Mouse (Mus musculus) urinary bladder, adult 2 months (tissue): ENCODE results near the gene Nrp1. TPM values are rescaled to one million over a fixed set of nuclear protein-coding genes. Genes with fewer than 3 reads are reported as not detected.

ENCODE experiments used
- DNase-seq: peaks from one replicate; pipeline ENCODE4 v3.0.0; 2022; ENCODE audit warnings: low spot score
- polyA plus RNA-seq: library from polyadenylated mRNA; depleted of rRNA; stranded (reverse); fragments of >200 nt; gene quantifications from 2 replicates; pipeline ENCODE4 v1.2.3, GENCODE M21; 2012

Nrp1 gene
- polyA plus RNA-seq, 1 experiment, result 23.4 TPM

DNA sequence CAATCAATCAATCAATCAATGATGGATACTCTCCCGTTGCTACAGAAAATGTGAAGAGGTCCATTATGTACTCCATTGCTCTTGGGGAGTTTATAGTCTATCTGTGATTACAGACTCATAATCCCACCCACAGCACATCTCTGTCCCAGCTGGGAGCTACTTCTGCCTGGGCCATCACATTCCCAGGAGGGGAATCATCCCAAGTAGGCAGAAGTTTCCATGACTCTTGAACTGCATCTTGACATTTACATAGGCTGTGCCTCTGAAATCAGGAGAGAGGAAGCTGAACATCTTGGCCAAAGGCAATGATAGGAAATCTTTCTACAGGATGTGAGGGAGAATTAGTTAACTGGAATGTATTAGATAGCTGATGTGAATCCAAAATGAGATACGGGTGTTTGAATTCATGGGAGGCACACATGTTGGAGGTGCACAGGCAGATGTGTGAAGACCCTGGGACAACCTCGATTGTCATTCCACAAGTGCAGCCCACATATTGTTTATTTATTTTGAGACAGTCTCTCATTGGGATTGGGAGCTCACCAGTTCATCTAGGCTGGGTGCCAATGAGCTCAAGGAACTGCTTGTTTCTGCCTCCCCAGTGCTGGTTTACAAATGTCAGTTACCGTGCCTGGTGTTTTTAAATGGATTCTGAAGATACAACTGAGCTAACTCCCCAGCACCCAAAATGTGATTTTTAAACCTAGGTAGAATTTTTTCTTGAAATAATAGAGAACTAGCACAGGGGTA is 108.5 kb downstream of the Nrp1 start:
- DNase-seq, result no peak

DNA sequence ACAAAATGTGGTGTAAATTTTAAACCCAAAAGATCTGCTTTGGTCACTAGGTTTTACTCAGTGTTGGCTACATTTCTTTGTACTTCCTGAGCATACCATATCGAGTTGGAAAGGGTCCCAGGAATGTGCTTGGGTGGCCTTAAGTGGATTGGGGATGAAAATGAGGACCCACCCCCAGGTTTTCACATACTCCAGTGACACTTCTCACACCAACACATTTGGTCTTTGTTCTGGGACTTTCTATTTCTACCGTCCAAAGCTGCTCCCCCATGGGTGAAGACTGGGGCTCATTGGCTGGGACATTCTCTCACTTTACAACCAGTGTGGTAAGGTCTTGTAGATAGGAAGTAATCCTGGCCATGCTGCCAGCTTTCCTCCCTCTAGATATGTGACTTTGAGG is 111.7 kb downstream of the Nrp1 start:
- DNase-seq, result no peak

DNA sequence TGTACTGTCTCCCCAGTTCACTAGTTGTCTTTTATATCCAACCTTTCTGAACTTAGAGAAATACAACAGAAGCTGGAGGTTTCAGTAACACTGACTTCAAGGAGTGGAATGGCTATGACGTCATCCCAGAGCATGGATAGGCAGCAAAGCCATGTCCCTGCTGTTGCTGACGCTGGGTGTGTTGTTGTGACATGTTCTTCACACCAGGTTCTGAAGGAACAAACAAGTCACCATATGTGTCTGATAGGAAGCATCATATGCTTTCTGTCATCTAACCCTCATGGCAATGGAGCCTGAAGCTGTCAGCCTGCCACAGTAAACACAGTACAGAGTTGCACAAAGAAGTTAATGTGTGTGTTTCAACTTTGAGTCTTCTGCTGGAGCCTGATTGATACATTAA is 112.8 kb downstream of the Nrp1 start:
- DNase-seq, result no peak

DNA sequence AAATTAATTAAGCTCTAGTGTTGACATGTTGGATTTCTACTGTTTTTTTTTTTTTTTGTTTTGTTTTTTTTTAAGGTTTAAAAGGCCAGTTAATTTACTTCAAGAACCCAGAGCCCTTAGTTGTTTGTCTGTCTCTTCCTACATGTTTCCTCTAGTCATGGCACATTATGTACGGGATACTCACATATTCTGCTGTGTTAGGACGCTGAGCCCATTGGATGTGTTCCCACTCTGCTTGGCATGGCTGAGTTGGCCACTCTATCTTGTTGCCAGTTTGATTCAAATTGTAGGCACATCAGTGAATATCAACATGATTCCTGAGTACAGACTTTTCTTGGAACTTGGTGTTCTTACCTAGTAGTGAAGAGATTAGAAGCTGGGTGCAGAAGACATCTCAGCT is 114.5 kb downstream of the Nrp1 start:
- no peak for DNase-seq

DNA sequence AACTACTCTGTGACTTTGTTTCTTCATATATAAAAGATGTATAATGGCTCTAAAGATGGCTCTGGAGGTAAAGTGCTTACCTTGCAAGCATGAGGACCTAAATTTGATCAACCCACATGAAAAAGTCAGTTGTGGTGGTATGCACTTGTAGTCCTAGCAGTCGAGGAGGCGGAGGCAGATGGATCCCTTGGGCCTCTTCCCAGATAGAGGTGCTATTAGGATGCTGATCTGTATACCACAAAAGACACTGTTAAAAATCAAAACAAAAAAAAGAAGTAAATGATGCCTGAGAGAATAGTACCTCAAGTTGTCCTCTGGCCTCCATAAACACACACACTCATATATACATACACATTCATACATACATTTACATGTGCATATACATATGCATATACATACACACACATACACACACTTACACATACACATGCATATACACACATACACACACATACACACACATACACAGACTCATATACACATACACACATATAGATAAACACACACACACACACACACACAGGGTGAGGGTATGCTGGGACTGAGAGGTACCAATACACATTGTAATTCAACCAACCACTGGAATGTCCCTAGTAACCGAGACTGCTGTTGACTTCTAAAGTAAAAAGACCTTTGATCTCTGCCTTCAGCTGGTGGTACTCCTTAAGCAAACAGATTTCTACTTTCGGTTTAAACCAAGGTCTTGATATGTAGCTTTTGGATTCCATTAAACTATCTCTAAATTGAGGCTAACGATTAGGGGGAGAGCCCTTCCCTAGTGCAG is 115.2 kb downstream of the Nrp1 start:
- no peak for DNase-seq

DNA sequence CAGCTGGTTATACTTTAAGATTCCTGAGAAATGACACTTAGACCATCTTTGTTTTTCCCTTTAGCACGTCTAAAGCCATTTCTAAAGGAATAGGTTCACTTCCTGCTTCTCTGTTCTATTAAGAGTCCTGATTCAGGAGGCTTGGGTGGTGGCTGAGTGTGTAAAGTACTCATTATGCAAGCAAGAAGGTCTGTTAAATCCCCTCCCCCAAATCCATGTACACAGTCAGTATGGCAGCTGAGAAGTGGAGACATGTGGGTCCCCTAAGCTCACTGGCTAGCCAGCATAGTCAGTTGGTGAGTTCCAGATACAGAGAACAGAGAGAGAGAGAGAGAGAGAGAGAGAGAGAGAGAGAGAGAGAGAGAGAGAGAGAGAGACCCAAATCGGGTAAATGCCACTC is 116.2 kb downstream of the Nrp1 start:
- no peak for DNase-seq

DNA sequence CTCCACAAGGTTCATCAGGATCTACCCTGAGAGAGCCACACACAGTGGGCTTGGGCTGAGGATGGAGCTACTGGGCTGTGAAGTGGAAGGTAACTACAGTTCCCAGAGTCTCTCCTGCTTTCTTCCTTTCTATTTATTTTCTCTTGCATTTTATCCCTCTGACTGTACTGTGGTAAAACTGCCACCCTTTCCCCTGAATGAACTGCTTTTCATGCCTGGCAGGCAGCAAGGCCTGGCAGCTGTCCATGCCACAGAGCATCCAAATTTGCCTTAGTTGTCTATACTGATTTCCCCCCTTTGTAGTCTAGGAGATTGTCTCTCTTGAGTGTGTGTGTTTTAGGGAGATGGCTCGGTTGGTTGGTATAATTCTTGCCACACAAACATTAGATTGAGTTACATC is 117.8 kb downstream of the Nrp1 start:
- no peak for DNase-seq

DNA sequence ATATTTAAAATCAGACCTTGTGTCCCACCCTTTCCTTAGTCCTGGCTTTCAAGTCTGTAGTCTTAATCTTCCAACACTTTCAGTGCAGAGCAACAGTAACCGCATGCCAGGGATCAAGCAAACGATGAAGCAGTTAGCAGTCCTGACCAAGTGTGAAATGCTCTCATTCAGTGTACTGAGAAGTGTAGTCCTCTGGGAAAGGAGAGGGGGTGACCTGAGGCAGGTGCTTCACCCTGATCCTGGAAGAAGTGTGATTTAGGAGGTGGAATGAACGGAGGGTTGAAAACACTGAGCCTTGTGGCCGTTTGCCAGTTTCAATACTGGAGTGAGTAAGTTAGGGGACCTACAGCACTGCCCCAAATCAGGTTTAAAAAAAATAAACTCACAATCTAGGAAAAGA is 119.6 kb downstream of the Nrp1 start:
- DNase-seq, result no peak

DNA sequence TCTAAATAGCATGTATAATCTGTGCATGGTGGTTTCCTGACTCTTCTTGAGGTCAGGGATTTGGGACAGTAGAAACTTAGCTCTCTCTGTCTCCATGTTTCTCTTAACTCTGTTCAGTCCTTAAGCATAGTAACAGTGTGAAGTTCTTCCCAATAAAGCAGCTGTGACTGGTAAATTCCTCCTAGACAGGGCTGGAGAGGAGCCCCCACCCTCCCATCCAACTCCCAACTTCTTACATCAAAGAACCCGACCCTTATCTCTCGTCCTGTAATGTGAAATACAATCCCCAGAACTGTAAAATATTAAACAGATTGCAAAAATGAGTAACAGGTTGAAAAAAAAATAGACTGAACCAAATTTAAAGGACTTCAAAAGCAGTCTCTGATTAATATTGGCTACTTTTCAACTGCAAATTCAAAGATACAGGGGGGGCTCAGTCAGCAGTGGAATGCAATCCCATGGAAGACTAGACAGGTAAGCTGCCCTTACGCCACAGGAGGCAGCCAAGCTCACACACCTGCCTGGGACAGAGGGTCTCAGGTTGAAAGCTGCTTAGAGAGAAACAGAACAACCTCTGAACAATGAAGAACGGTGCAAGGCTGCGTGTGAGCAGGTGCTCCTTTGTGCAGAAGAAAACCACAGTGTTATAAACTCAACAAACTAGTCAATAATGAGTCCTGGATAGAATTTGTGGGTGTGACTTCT is 121.1 kb downstream of the Nrp1 start:
- no peak for DNase-seq

DNA sequence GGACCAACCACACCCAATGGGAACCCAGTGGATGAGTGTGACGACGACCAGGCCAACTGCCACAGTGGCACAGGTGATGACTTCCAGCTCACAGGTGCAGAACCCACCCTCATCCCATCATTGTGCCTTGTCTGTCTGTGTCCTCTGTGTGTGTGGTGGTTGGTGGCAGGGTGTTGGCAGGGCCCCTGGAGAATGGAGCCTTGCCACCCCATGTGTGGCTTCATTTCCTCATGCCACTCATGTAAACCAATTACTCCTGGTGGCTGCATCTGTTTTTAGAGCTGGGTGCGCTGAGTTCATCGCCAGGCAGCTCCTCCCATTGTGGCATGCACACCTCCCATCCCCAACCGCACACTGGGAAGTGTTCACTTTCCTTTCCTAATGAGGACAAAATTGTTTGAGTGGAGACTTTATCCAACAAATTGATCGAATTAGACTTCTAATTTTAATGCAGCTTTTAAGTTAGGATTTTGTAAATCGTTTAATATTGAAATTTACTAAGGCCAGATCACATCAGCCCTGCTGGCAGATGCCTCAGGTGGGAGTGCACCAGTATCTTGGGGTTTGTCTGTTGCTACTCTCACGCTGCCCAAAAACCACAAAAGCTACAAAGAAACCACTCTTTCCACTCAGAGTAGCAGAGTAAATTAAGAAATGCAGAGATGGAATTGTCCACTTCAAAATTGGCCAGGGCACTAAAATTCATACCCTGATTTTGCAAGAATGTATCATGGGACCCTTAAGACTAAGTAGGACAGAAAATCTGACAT is 122.7 kb downstream of the Nrp1 start:
- no peak for DNase-seq

DNA sequence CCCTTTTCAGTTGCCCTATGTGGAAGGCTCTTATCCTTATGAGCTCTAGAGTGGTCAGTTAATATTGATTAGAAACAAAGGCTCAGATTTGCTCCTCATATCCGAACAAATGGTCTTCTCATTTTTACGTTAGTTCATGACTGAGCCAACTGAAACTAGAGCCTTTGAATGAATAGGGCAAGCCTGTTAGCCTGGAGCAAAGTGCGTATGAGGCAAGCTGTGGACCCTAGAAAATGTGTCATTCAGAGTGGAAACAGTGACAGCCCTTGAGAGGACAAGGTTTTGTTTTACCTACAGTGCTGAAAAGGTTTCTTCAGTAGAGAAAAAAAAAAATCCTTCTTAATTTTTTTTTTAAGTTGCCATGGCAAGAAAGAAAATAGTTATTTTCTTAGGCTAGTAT is 124.9 kb downstream of the Nrp1 start:
- DNase-seq, result no peak

DNA sequence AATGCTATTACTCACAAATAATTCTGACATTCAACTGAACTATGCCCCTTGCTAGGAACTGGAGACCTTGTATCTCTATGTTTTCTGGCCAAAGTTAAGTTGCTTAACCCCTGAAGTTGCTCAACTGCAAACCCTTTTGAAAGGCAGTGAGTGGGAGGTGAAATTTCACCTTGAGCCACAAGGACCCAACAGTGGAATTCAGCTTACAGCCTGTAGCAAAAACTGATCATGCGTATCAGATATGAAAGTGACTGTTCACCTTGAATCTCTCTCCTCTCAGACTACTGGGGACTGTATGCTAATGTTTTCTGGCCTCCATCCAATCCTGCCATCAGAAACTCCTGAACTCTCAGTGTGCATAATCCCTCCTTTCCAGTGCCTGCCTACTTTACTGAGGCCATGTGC is 126.3 kb downstream of the Nrp1 start:
- DNase-seq, result no peak

DNA sequence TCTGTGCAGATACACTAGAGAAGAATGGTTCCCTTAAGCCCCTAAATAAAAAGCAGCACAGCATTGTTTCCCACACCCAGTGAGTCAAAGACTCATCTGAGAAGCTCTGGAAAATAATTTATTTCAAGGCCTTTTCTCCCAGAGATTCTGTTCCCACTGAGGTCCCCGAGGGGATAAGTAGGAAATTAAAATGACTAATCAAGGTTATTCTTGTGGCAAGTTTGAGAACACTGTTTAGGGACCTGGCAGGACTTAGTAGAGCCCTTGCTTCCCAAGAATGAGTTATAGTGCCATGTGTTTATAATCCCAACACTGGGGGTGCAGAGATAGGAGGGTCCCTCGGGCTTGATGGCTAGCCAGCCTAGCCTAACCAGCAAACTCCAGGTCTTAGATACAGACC is 127.6 kb downstream of the Nrp1 start:
- no peak for DNase-seq

DNA sequence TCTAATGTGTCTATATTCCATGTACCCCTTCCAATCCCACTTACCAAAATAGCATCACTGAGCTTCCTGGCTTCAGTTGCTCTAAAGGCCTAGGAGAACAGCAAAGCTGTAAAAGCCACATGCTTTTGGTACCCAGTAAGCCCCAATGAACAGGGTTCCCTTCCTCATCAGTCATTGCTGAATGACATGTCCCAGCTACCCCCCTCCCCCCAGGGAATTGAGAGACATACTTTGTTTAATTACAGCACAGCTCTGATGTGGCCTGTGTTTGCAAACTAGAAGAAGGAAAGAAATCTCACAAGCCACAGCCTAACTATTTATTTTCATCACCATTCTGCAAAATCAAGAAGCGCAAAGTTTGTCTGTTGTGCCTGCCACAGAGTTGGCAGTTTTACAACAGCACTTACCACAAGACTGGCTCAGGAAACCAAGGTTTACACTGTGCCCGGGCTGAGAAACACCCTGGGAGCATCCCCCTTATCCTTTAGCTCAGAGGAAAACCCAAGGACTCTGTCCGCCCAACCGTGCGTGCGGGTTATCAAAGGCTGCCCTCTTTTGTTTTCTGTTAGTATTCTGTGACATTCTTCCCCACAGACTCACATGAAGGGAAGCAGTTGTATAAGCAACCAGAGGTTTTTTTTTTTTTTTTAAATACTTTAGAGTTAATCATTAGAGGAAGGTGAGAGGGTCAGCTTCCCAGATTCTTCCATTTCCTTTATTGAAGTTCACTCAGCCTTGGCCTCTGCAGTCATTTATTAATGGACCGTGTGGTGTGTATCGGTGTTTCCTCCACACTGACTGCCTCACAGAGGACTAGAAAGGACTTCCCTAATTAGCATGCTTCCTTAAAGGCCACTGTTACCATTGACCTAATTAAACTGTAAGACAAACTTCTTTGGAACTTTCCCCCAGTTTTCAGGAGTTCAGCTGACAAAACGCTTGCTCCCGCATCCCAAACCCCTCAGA is 129.8 kb downstream of the Nrp1 start:
- no peak for DNase-seq

DNA sequence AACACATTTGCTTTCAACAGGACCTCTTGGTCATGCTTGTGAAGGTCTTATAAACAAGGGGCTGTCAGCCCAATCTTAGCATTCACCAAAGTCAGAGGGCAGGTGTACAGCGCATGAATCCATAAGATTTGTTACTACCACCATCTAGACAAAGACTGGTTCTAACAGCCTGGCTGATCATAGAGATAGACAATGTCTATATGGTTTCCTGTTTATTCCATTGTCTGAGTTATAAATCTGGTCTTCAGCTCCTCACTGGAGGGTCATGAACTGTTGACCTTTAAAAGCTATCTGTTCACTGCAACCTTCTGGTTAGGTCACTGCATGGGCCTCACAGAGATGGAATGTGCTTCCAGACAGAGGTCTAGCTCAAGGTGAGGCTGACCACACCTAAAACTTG is 130.9 kb downstream of the Nrp1 start:
- no peak for DNase-seq

DNA sequence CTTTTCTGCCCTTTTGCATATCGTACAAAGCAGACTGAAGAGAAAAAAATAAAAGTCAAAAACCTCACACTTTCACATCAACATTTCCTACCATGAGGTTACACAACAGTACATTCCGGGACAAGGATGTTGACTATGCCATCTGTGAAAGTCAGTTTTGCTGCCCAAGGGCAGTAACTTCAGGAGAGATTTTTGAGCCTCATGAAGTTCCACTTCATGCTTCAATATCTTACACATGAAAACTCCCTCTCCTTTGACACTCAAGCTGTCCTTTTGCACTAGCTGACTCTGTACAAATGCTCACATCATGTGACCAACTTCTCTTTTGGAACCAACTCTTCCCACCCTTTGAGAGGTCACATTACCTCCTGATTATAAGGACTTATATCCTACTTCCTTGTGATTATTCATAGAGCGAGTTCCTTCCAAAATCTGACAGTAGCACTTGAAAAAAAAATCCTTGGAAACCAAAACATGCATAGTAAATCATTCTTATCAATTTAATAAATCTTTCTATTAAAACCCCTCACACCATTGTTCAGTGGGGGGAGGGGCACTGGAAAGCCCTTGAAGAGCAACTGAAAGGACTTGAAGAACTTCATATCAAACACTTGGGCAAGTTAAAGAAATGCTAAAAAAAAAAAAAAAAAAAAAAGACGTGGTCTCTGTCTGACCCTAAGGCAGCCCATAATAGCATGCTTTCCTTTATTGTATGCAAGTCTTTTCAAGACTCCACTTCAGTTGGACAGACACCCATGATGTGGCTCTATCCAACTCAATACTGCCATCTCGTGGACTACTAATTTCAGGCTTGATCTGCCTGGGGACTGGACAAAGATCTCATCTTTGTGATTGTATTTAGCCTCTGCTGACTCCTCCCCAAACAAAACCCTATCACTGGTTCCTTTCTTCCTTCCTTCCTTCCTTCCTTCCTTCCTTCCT is 133.0 kb downstream of the Nrp1 start:
- no peak for DNase-seq

DNA sequence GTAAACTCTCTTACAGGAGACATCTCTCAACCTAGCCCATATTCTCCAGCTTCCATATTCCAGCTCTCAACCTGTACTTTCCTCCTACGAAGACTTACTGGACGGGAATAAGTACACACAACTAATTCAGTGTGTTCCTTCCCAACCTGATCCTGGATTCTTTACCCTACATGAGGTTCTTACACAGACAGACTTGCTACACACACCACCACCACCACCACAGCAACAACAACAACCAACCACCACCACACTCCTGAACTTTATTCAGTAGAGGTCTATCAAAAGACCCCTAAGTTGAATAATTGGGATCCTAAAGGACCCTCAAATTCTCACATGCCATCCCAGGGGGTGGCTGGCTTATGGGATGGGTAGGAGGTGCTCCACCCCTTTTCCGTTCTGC is 135.4 kb downstream of the Nrp1 start:
- no peak for DNase-seq

DNA sequence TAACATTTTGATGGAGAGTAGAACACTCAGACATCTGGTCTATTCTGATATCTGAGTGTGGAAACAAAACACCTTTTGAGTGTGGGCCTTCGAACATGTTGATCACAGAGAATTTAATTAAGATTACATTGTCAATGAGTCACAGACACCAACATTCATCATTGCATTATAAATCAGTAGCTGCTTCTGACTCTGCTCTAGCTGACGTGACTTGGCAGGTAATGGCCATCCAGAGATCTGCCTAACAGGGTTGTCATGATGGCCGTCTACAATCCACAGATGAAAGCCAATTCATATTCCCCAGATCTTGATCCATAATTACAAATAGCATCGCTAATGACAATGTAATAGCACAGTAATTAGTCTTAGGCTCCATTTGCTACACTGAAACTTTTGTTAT is 140.4 kb downstream of the Nrp1 start:
- DNase-seq, result no peak

DNA sequence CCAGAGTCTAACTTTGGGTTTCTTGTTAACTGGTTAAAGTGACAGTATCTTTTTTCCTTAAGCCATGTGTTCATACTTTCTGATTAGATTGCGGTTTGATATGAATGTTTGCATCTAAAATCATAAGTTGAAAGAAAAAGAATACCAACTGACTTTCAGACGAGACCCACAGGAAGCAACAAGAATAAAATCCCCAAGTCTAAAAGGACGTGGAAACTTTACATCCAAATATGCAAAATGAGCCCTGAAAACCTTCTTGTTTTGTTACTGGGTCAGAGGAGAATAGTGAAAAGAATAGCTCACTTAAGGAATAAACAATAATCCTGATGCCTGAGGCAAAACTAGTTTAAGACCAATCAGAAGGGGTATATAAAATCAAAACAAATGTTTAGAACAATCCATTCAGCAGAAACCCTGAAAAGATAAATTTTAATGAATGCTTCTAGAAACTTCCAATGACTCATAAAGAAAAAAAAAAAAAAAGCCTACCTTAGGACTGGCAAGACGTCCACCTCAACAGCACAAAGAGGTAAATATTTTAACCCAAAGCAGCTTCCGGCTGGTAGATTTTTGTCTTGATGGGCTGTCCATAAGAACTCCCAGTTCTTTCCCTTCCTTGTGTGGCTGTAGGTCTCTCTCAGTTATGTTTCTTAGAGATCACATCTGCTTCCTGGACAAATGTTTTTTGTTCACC is 145.9 kb downstream of the Nrp1 start:
- no peak for DNase-seq
